Mouse (Mus musculus) small intestine, adult 10 weeks (tissue): Measurements from ENCODE around the gene Ap2a1. TPM values are rescaled to one million over a fixed set of nuclear protein-coding genes. Genes with fewer than 3 reads are reported as not detected.

Source experiments
- polyA plus RNA-seq: library from polyadenylated mRNA; stranded (reverse); fragments of 350-450 nt; fragmentation: Illumina TruSeq; extraction: RNeasy Lipid Tissue Mini Kit (QIAGEN cat#74804); gene quantifications from one replicate; pipeline ENCODE4 v1.2.3, GENCODE M21; 2014; ENCODE audit warnings: low replicate concordance

Ap2a1 gene
- polyA plus RNA-seq, result 9.8 TPM

GRCm38 (mm10) chr7:44929204-44930151 lies at the start of gene Ap2a1:
Gene Ap2a1, minus strand, starts transcription at chr7:44929496.

GRCm38 (mm10) chr7:44974383-44975116 lies 45.3 kb upstream of the Ap2a1 start, which contains the start of gene Cpt1c:
Gene Cpt1c, minus strand, starts transcription at chr7:44974851.

GRCm38 (mm10) chr7:44942904-44943303 lies 13.6 kb upstream of the Ap2a1 start, which contains the start of gene Tsks:
Gene Tsks, plus strand, starts transcription at chr7:44943204.

GRCm38 (mm10) chr7:44895593-44896434 lies 33.5 kb downstream of the Ap2a1 start, which contains the start of gene Fuz:
Gene Fuz, plus strand, starts transcription at chr7:44896079.

GRCm38 (mm10) chr7:44892276-44892921 lies 36.9 kb downstream of the Ap2a1 start, which contains the start of gene Med25:
Gene Med25, minus strand, starts transcription at chr7:44892712.

GRCm38 (mm10) chr7:44869697-44870528 lies 59.4 kb downstream of the Ap2a1 start, which contains the start of gene Ptov1:
Gene Ptov1, minus strand, starts transcription at chr7:44869788.

GRCm38 (mm10) chr7:44857042-44857552 lies 72.2 kb downstream of the Ap2a1 start, which contains the start of gene Pnkp:
Gene Pnkp, plus strand, starts transcription at chr7:44857139.

Other genes starting within 250 kb of the Ap2a1 start
- not detected for gene Izumo2, start 220.8 kb downstream of the Ap2a1 start, polyA plus RNA-seq
- gene Vrk3, start 181.1 kb downstream of the Ap2a1 start, polyA plus RNA-seq, result 10.2 TPM
- gene Zfp473, start 178.4 kb downstream of the Ap2a1 start, polyA plus RNA-seq, result 0.45 TPM
- 3.6 TPM for gene Nup62, start 113.4 kb downstream of the Ap2a1 start, polyA plus RNA-seq
- not detected for gene Il4i1, start 113.1 kb downstream of the Ap2a1 start, polyA plus RNA-seq
- gene Atf5, start 112.8 kb downstream of the Ap2a1 start, polyA plus RNA-seq, result 1.0 TPM
- 1.1 TPM for gene Akt1s1, start 80.5 kb downstream of the Ap2a1 start, polyA plus RNA-seq
- gene Tbc1d17, start 80.4 kb downstream of the Ap2a1 start, polyA plus RNA-seq, result not detected
- gene Pnkp, start 72.4 kb downstream of the Ap2a1 start, polyA plus RNA-seq, result not detected
- not detected for gene Ptov1, start 59.7 kb downstream of the Ap2a1 start, polyA plus RNA-seq
- gene Med25, start 36.8 kb downstream of the Ap2a1 start, polyA plus RNA-seq, result 1.3 TPM
- gene Fuz, start 33.4 kb downstream of the Ap2a1 start, polyA plus RNA-seq, result 0.48 TPM
- not detected for gene Tsks, start 13.7 kb upstream of the Ap2a1 start, polyA plus RNA-seq
- gene Cpt1c, start 45.4 kb upstream of the Ap2a1 start, polyA plus RNA-seq, result 0.15 TPM
- gene Prmt1, start 57.1 kb upstream of the Ap2a1 start, polyA plus RNA-seq, result 2.3 TPM
- gene Irf3, start 68.2 kb upstream of the Ap2a1 start, polyA plus RNA-seq, result 11.1 TPM
- not detected for gene Bcl2l12, start 69.2 kb upstream of the Ap2a1 start, polyA plus RNA-seq
- gene Scaf1, start 86.9 kb upstream of the Ap2a1 start, polyA plus RNA-seq, result 2.0 TPM
- 1.1 TPM for gene Rras, start 88.5 kb upstream of the Ap2a1 start, polyA plus RNA-seq
- not detected for gene Prr12, start 123.4 kb upstream of the Ap2a1 start, polyA plus RNA-seq
- 4.6 TPM for gene Nosip, start 132.9 kb upstream of the Ap2a1 start, polyA plus RNA-seq
- 9.4 TPM for gene Prrg2, start 133.2 kb upstream of the Ap2a1 start, polyA plus RNA-seq
- not detected for gene Rcn3, start 162.7 kb upstream of the Ap2a1 start, polyA plus RNA-seq
- gene Fcgrt, start 174.4 kb upstream of the Ap2a1 start, polyA plus RNA-seq, result 3.7 TPM
- gene Rps11, start 194.9 kb upstream of the Ap2a1 start, polyA plus RNA-seq, result 126 TPM
- gene Rpl13a, start 199.3 kb upstream of the Ap2a1 start, polyA plus RNA-seq, result 181 TPM
- gene Gm45713, start 206.7 kb upstream of the Ap2a1 start, polyA plus RNA-seq, result not detected
- gene Flt3l, start 206.9 kb upstream of the Ap2a1 start, polyA plus RNA-seq, result 13.9 TPM
- gene Pih1d1, start 224.8 kb upstream of the Ap2a1 start, polyA plus RNA-seq, result not detected
- gene Aldh16a1, start 225.1 kb upstream of the Ap2a1 start, polyA plus RNA-seq, result 13.8 TPM
- not detected for gene Slc17a7, start 234.5 kb upstream of the Ap2a1 start, polyA plus RNA-seq